Mouse (Mus musculus) liver, embryonic 14.5 days (tissue): ENCODE measurements around the gene Msantd4. TPM values are rescaled to one million over a fixed set of nuclear protein-coding genes. Genes with fewer than 3 reads are reported as not detected.
"Not testable (repeated sequence)": the region's sequence is repeated elsewhere in the genome, so short reads cannot be mapped to it uniquely, and the experiment has no call there.

Experiments
- ATAC-seq: fragments of 200-750 bp; cut with Nextera tagmentation; 2 replicates; pipeline ENCODE4 v1.8.0; 2017; ENCODE audit warnings: moderate number of reproducible peaks, mild to moderate bottlenecking, moderate library complexity; ENCODE audit not compliant: insufficient read depth
- DNase-seq, 3 experiments: peaks; one replicate each; pipeline ENCODE4 v3.0.0-alpha.2; 2012 to 2013; ENCODE audit warnings: low read depth in 3 of 3, low spot score in 3 of 3
- H3K27ac ChIP-seq: fragments of 300-500 bp; sonication (generic); 2 replicates; pipeline ENCODE4 v1.5.1; 2014; ENCODE audit warnings: moderate library complexity, mild to moderate bottlenecking, control low read depth, inconsistent platforms
- H3K27me3 ChIP-seq: fragments of 300-500 bp; sonication (generic); 2 replicates; pipeline ENCODE4 v1.6.1; 2014; ENCODE audit warnings: mild to moderate bottlenecking, low read length, moderate library complexity; ENCODE audit not compliant: control insufficient read depth, insufficient read depth
- H3K36me3 ChIP-seq: fragments of 300-500 bp; sonication (generic); replicated peaks from 2 replicates; pipeline ENCODE4 v1.6.1; 2014; ENCODE audit warnings: low read depth; ENCODE audit not compliant: control insufficient read depth, insufficient read depth
- H3K4me1 ChIP-seq, 2 experiments: fragments of 200-500 bp in 1 of 2; fragments of 300-500 bp in 1 of 2; sonication (generic) in 1 of 2; replicated peaks; 2 replicates each; pipeline ENCODE4 v1.6.1; 2012 to 2014; ENCODE audit warnings: antibody characterized with exemption in 1 of 2, inconsistent platforms in 1 of 2, low read length in 1 of 2; ENCODE audit not compliant: control insufficient read depth in 2 of 2, insufficient read depth in 2 of 2
- H3K4me2 ChIP-seq: fragments of 300-500 bp; sonication (generic); 2 replicates; pipeline ENCODE4 v1.6.1; 2014; ENCODE audit warnings: low read depth, mild to moderate bottlenecking, control low read depth, moderate library complexity
- H3K4me3 ChIP-seq, 2 experiments: fragments of 200-500 bp in 1 of 2; fragments of 300-500 bp in 1 of 2; sonication (generic) in 1 of 2; 2 replicates each; pipeline ENCODE4 v1.5.1; 2012 to 2014; ENCODE audit warnings: low read depth in 2 of 2, low read length in 2 of 2, mild to moderate bottlenecking in 2 of 2, control low read depth in 1 of 2, inconsistent platforms in 1 of 2, moderate library complexity in 1 of 2; ENCODE audit not compliant: insufficient read depth in 1 of 2
- H3K9ac ChIP-seq: fragments of 300-500 bp; sonication (generic); replicated peaks from 2 replicates; pipeline ENCODE4 v1.6.1; 2014; ENCODE audit warnings: mild to moderate bottlenecking, control low read depth, moderate library complexity
- H3K9me3 ChIP-seq: fragments of 300-500 bp; sonication (generic); 2 replicates; pipeline ENCODE4 v1.6.1; 2016; ENCODE audit warnings: low read length, mixed read lengths; ENCODE audit not compliant: control insufficient read depth
- CTCF ChIP-seq: IDR thresholded peaks from 2 replicates; pipeline ENCODE4 v1.5.1; 2016; ENCODE audit warnings: antibody characterized with exemption, low read depth, control low read depth
- EP300 ChIP-seq: IDR thresholded peaks from 2 replicates; pipeline ENCODE4 v1.6.1; 2016; ENCODE audit warnings: antibody characterized with exemption, low read depth
- WGBS: fragments of 180-500 bp; shearing (Covaris S2); extraction: QIAGEN DNeasy Blood & Tissue Kit; methylation state at CpG from one replicate; pipeline ENCODE4 v1.1.7; 2014; ENCODE audit not compliant: insufficient replicate concordance; 5-methylcytosine and 5-hydroxymethylcytosine counted together
- microRNA-seq: library from miRNA; unstranded; fragments of <30 nt; microRNA quantifications from one replicate; pipeline ENCODE4, GENCODE M21; 2016
- polyA plus RNA-seq, 2 experiments: library from polyadenylated mRNA; depleted of rRNA in 1 of 2; stranded (reverse) in 1 of 2; unstranded in 1 of 2; fragments of >200 nt; fragmentation: Nextera tagmentation in 1 of 2; extraction: Ambion mirVana in 1 of 2; gene quantifications; 2 replicates each; pipeline versions ENCODE4 v1.2.1 to v1.2.3; 2012 to 2014

The Msantd4 gene
- polyA plus RNA-seq (2012; rRNA removed) (2.5 and 4.6 TPM in 2 replicates), polyA plus RNA-seq (2014; fragmentation: Nextera tagmentation; extraction: Ambion mirVana) (8.2 TPM in 2 replicates)

DNA sequence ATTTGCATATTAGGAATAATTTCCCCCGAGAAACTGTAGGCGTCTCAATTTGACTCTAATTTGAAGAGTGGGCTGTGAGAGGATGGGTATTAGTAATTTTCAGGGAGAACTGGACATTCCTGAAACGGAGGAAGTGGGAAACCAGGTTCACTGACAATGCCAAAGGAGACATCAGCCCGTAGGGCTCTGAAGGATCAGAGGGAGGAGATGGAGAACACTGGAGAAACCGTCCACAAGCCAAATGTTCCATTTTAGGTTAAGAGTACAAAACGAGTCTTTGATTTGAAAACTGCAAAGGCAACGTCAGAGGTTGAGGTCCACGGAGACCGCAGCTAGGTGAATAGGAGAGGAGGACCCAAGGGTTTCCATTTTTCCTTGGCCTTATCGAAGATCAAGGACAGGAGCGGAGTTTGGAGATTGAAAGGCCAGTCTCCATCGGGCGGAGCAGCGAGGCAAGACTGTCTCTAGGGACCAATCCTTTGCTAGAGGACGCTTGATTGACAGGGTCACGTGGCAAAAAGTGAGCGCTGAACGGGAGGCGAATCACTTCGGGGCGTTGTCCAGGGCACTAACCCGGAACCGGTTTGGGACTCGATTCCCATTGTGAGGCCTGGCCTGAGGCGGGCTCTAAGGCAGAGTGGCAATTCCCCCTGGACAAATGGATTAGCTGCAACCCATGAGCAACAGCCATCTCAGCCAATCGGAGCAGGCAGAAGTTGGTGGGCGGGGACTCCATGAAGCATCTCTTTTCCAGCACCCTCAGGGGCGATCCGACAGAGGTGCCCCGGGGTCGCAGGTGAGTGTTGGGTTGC lies at the start of gene Msantd4:
TSS of gene Msantd4 (plus strand) at position 735 of the 812 bp plus-strand sequence.
- Histone ChIP-seq H3K27me3 (no peaks in the 10 kb centered on the region), H3K9ac (peak within 1 kb of the TSS; percentile 69), H3K4me3 (peak within 1 kb of the TSS; percentile 83 to 88), H3K9me3 (no peaks in the 10 kb centered on the region), H3K4me2 (peak within 1 kb of the TSS; percentile 81), H3K27ac (no peak within 1 kb of the TSS), H3K36me3 (no peaks in the 10 kb centered on the region), H3K4me1 (peaks cover 0 to 3% of the 10 kb centered on the region in 2 experiments; a peak in 1 of 4 replicates)
- no peak for TF ChIP-seq CTCF
- peak; percentile 99 for ATAC-seq
- peak; percentile 94 to 96 (median 95) for DNase-seq
- WGBS: 3% methylated on average over 31 of the region's 31 CpGs

DNA sequence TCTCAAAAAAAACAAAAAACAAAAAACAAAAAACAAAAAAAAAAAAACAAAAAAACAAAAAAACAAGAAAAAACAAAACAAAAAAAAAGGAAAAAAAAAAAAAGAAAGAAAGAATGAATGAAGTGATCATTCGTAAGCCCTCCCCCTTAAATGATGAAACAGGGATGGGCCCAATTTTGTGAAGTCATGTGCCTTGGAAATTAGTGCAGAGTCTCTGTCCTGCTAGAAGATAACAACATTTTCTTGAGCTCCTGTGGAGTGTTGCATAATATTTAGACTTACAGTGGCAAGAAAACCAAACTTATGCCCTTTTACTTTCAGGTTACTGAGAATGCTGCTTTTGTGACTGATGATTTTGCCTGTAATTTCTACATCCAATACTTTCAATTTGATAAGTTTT lies 23.2 kb upstream of the Msantd4 start:
- no peak for DNase-seq
- Histone ChIP-seq H3K9ac (no peak overlapping the region), H3K4me1 (no peaks in the 10 kb centered on the region), H3K4me3 (no peak overlapping the region), H3K9me3 (no peaks in the 10 kb centered on the region), H3K4me2 (no peak overlapping the region), H3K27ac (no peak overlapping the region), H3K27me3 (no peaks in the 10 kb centered on the region), H3K36me3 (no peaks in the 10 kb centered on the region)
- 55% methylated on average over 1 of the region's 1 CpGs for WGBS
- no peak for ATAC-seq
- TF ChIP-seq EP300 (no peak), CTCF (no peak)

DNA sequence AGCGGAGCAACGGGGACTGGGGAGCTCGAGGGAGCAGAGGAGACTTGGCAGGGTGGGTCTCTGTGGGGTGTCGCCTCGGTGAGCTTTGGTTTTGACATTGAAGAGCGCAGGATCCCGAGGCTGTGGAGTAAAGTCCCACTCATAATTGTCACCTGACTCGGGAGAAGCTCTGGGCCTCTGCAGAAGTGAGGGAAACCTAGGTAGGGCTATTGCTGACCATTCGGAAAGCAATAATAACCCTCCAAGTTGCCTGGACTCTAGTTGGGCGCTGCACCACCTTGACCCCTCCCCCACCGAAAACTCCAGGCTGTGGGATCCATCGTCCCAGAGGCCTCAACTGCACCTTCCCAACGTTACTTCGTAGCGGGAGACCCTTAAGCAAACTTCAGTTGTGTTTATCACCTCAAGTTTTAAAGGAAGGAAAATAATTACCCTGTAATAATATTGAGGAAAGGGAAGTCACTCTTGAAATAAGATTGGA lies 318 bp downstream of the Msantd4 start:
- H3K4me1 ChIP-seq: peaks cover 0 to 3% of the 10 kb centered on the region in 2 experiments; a peak in 1 of 4 replicates
- H3K36me3 ChIP-seq: no peaks in the 10 kb centered on the region
- under 1% methylated on average over 15 of the region's 15 CpGs for WGBS
- H3K9me3 ChIP-seq: no peaks in the 10 kb centered on the region
- TF ChIP-seq CTCF (no peak), EP300 (no peak)
- H3K27ac ChIP-seq: no peak overlapping the region
- no peaks in the 10 kb centered on the region for H3K27me3 ChIP-seq
- peak overlapping the region; percentile 69 for H3K9ac ChIP-seq
- ATAC-seq (peak; percentile 50), DNase-seq (peak in 2 of 3 experiments; percentile 0 to 3)
- peak overlapping the region; percentile 83 to 88 for H3K4me3 ChIP-seq
- H3K4me2 ChIP-seq: peak overlapping the region; percentile 81

DNA sequence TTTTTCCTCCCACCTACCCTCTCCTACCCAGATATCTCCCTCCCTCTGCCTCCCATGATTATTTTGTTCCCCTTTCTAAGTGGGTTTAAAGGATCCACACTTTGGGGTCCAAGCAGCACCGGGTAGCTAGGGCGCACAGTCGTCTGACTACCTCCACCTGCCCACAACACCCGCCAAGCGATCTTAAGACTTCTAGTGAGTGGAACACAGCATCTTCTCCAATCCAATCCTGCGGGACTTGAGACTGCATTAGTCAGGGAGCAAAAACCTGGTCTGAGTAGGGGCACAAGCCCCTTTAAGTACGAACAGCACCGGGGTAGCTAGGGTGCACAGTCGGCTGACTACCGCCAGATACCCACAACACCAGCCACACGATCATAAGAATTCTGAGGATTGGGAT lies 24.4 kb downstream of the Msantd4 start:
- not testable (repeated sequence) for H3K4me1 ChIP-seq, H3K27me3 ChIP-seq, H3K9ac ChIP-seq, H3K9me3 ChIP-seq, H3K4me3 ChIP-seq, H3K4me2 ChIP-seq, H3K36me3 ChIP-seq, H3K27ac ChIP-seq, ATAC-seq, DNase-seq
- WGBS: 80% methylated on average over 11 of the region's 11 CpGs

Small RNA genes lying within 50 kb of the gene (microRNA-seq; reads per million reads assigned to microRNA genes)
- gene Gm23992: not detected

Other genes with a start within 250 kb of the Msantd4 start
- gene Aasdhppt, start 67.1 kb upstream of the Msantd4 start, polyA plus RNA-seq (2012; rRNA removed): 2.7 and 4.2 TPM in 2 replicates
- 15.9 and 16.9 TPM in 2 replicates for gene Aasdhppt, start 67.1 kb upstream of the Msantd4 start, polyA plus RNA-seq (2014; fragmentation: Nextera tagmentation; extraction: Ambion mirVana)
- gene Kbtbd3, start 66.7 kb upstream of the Msantd4 start, polyA plus RNA-seq (2012; rRNA removed): 0.70 and 1.2 TPM in 2 replicates
- 2.7 and 3.4 TPM in 2 replicates for gene Kbtbd3, start 66.7 kb upstream of the Msantd4 start, polyA plus RNA-seq (2014; fragmentation: Nextera tagmentation; extraction: Ambion mirVana)